Mouse (Mus musculus) olfactory bulb, adult 2 months (tissue): Measurements from ENCODE around the gene Ascc1. TPM values are rescaled to one million over a fixed set of nuclear protein-coding genes. Genes with fewer than 3 reads are reported as not detected.

ENCODE experiments used
- H3K27ac ChIP-seq: fragments of 200-500 bp; 2 replicates; pipeline ENCODE4 v1.5.1; 2012; ENCODE audit warnings: low read depth, low read length; ENCODE audit not compliant: insufficient read depth
- H3K4me1 ChIP-seq: fragments of 200-500 bp; 2 replicates; pipeline ENCODE4 v1.6.1; 2012; ENCODE audit warnings: low read length; ENCODE audit not compliant: control insufficient read depth, insufficient read depth
- H3K4me3 ChIP-seq: fragments of 200-500 bp; 2 replicates; pipeline ENCODE4 v1.5.1; 2012; ENCODE audit warnings: mild to moderate bottlenecking, low read depth, low read length, moderate library complexity; ENCODE audit not compliant: insufficient read depth
- CTCF ChIP-seq: fragments of 200-500 bp; IDR thresholded peaks from 2 replicates; pipeline ENCODE4 v1.5.1; 2012; ENCODE audit warnings: low read depth, mild to moderate bottlenecking, low read length, moderate library complexity; ENCODE audit not compliant: insufficient read depth
- POLR2A ChIP-seq: fragments of 200-500 bp; IDR thresholded peaks from 2 replicates; pipeline ENCODE4 v1.6.1; 2012; ENCODE audit warnings: mild to moderate bottlenecking, low read depth, low read length, moderate library complexity; ENCODE audit not compliant: insufficient read depth
- WGBS: fragments of 180-500 bp; shearing (Covaris S2); methylation state at CpG from one replicate; pipeline ENCODE4 v1.1.7; 2018; 5-methylcytosine and 5-hydroxymethylcytosine counted together
- polyA plus RNA-seq: library from polyadenylated mRNA; stranded (reverse); fragments of >200 nt; gene quantifications from 2 replicates; pipeline ENCODE4 v1.2.4, GENCODE M21; 2012; ENCODE audit warnings: low replicate concordance; ENCODE audit not compliant: missing spikeins, insufficient read depth, insufficient read length

Gene Ascc1
- not detected in 2 replicates for polyA plus RNA-seq

DNA sequence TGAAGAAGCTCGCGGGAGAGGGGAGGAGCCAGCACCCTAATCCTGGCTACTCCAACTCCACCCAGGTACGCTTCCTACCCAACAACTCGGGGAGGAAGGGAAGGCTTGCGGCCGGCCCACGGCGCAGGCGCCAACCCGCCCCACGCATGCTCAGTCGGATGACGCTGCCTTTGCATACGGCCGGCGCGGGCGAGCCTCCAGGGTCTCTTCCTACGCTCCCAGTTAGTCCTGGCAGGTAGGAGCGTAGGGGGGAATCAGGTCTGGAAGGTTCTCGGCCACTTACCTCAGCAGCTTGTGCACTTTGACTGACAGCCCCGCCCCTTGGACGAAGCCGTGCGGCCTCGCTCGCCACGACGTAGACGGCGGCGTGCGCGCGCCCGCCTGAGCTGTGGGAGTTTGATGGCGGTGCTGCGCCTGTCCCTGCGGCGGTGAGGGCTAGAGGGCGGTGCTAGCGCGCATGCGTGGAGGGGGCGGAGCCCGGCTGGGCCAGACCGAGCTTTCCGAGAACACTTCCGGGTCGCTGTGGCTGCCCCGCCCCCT is at the start of gene Ascc1, which contains the start of gene Anapc16:
Gene Ascc1 (plus strand): TSS at position 133 of the 540 bp plus-strand sequence.
Gene Anapc16 (minus strand): TSS at position 463 of the 540 bp plus-strand sequence.
- peak within 1 kb of the TSS; percentile 91 for H3K4me3 ChIP-seq
- H3K27ac ChIP-seq: peak within 1 kb of the TSS; percentile 100
- WGBS: 1% methylated on average over 51 of the region's 51 CpGs
- H3K4me1 ChIP-seq: peaks cover 13% of the 10 kb centered on the region
- peak; percentile 81 for TF ChIP-seq POLR2A
- TF ChIP-seq CTCF: 0 out of 2 replicates have a peak, but pooled peaks have one; percentile 12

DNA sequence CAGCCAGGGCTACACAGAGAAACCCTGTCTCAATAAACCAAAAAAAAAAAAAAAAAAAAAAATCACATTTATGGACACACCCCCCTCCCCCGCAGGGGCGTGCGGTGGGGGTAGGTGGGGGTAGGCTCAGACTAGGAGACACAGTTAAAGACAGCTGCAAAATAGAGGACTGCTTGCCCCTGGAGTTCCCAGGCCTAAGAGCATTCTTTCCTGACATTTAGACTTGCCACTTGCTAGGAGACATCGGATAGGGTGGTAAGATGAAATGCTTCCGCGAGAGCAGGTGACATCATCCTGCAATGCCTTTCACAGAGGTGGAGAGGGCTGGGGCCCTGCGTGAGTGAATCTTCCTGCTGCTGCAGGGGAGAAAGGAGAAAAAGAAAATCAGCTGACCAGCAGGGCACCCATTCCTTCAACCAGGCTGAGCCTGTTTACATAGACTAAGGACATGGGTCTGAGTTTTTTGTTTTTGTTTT is 49.0 kb upstream of the Ascc1 start:
- WGBS: 37% methylated on average over 7 of the region's 7 CpGs
- peaks cover 33% of the 10 kb centered on the region for H3K4me1 ChIP-seq
- TF ChIP-seq POLR2A (no peak), CTCF (no peak)
- H3K27ac ChIP-seq: 0 out of 2 replicates have a peak overlapping the region, but pooled peaks have one; percentile 12
- H3K4me3 ChIP-seq: no peak overlapping the region

DNA sequence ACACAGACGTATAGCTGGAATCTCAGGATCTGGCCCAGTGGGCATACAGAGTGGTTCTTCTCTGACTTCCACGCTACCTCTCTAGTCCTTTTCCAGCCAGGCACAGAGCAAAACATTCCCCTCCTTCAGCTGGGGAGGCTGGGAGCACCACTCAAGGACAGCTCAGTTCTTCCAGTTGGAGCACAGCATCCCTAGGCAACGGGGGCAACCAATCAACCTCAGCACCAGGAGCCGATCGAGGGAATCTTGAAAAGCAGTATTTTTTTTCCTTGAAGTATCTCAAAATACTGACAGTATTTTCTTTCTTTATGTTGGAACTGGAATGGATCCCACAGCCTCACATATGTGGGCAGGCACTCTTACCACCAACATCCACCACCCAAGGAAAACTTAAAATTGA is 45.9 kb upstream of the Ascc1 start:
- TF ChIP-seq POLR2A (no peak), CTCF (no peak)
- H3K4me1 ChIP-seq: peaks cover 32% of the 10 kb centered on the region
- 33% methylated on average over 5 of the region's 5 CpGs for WGBS
- peak overlapping the region; percentile 81 for H3K27ac ChIP-seq
- H3K4me3 ChIP-seq: no peak overlapping the region

DNA sequence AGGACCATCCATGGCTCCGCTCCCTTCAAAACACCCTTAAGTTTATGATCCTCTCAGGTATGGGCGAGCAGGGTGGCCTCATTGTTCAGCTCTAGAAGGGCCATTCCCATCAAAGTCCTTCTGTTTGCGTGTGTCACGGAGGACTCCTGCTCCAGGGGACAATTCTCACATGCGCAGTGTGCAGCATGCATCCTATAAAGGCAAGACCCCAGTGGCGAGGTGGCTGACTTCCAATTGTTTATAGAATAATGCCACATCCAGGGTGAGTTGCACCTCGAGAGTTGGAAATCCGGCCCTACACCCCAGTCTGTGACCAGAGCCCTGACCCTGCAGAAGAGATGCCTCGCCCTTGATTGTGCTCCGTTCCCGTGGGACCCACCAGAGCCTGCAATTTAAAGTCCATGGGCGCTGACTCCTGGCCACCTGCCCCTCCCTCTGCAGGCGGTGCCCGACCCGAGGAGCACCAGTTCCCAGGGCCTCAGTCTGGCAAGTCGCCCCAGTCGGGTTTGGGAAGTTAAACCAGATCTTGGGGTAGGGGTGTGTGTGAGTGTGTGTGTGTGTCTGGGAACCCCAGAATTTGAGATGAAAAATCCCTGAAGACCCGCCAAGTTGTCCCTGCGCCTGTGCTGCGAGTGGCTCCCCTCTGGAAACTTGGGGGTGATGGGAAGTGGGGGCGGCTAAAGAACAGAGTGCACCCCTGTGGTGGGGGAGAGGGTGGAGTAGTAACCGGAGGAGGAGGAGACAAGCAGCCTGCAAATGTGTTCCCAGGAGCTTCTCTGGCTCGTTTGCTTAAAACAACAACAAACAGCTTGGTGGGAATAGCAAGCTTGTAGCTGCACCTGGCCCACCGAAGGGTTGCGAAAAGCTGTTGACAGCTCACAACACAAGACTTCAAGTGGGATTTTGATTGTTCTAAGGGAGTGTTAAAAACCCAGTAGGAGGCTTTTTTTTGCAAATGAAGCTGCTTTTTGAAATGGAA is 45.1 kb upstream of the Ascc1 start:
- H3K4me3 ChIP-seq: 0 out of 2 replicates have a peak overlapping the region, but pooled peaks have one; percentile 4

DNA sequence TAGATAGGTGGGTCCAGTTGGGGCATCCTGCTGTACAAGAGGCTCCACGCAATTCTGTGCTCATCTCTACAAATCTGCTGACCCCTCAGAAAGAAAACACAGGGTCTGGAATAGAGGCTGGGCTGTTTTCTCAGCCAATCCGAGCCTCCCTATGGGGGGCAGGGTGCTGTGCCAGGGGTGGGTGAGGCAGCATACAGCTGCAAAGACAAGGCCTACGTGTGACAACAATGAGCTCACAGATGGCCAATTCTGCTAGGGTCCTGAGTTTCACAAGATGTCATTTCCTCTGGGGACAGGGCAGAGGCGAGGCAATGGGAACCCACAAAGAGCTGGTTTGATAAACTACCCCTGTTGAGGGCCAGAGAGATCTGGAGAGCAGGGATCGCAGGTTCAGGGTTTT is 44.1 kb upstream of the Ascc1 start:
- H3K27ac ChIP-seq: peak overlapping the region; percentile 81
- peaks cover 27% of the 10 kb centered on the region for H3K4me1 ChIP-seq
- 26% methylated on average over 5 of the region's 5 CpGs for WGBS
- TF ChIP-seq CTCF (no peak), POLR2A (no peak)
- no peak overlapping the region for H3K4me3 ChIP-seq

More for the DNA sequence above, 45.1 kb upstream of the Ascc1 start:
- 23% methylated on average over 25 of the region's 25 CpGs for WGBS
- TF ChIP-seq POLR2A (no peak), CTCF (no peak)
- Histone ChIP-seq H3K27ac (peak overlapping the region; percentile 81), H3K4me1 (peaks cover 32% of the 10 kb centered on the region)

DNA sequence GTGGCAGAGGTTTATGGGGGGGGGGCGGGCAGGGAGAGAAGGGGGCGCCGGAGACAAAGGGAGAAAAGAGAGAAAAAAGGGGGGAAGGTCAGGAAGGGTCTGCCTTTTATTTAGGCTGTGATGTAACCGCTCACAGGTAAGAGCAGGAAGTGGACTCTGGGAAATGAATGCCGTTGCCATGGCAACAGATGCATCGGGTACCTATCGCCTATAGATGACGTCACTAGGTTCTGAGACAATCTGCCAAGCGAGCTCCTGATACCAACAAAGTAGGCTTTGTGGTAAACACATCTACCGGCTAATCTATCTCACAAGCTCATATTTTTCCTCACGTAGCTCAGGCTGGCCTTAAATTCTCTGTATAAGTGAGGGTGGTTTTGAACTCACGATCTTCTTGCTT is 43.1 kb upstream of the Ascc1 start:
- H3K4me1 ChIP-seq: peaks cover 29% of the 10 kb centered on the region
- no peak overlapping the region for H3K27ac ChIP-seq
- WGBS: 68% methylated on average over 11 of the region's 12 CpGs
- no peak overlapping the region for H3K4me3 ChIP-seq
- no peak for TF ChIP-seq POLR2A
- TF ChIP-seq CTCF: no peak

DNA sequence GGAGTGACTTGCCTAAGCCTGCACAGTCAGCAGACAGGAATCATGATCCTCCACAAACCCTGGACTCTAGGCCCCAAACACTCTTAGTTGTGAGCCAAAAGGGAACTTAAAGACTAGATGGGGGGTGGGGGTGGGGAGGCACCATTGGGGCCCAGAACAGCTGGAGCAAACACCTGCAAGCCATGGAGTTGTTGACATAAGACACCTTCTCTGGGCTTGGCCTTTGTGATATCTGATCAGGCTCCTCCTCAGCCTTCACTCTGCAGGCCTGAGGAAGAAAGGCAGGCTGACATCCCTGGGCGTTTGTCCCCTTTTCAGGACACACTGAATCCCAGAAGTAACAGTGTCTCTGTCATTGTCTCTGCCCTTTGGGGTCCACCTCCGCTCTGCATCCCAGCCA is 39.0 kb upstream of the Ascc1 start:
- WGBS: 81% methylated on average over 2 of the region's 2 CpGs
- H3K27ac ChIP-seq: no peak overlapping the region
- peaks cover 21% of the 10 kb centered on the region for H3K4me1 ChIP-seq
- TF ChIP-seq CTCF (no peak), POLR2A (no peak)
- no peak overlapping the region for H3K4me3 ChIP-seq

DNA sequence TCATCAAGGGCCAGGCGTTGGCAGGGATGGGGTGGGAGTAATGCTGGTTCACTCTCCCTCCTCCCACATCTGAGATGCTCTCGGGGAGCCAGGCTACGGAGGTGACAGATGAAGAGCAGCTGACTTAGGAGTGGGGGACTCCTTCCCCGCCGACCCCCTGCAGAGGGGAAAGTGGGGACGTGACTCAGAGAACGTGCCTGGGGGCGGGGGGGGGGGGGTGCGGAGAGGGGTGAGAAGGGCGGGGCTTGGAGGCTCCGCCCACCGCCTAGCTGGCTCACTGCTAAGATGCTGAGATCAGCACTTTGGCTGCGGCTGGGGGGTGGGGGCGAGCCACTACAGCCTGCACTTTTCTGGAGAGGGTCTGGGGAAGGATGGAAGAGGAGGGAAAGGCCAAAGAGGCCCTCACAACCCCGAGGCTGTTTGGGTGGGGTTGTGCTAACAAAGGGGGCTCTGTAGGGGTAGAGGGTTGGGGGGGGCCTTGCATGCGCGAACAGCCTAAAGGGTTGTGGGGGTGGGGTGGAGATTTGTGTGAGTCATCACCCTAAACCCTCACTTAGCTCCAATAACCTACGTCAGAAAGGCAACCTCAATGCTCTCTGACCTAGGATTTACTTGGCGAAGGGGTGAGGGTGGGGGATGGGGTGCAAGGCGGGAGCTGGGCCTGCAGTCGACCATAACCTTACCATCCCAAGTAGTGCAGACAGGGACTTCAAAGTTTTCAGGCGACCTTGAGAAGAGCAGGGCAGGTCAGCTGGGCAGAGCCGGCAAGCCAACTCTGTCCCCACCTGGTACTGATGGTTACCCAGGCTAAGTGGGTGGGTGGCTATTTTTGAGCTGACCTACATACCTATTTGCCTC is 37.9 kb upstream of the Ascc1 start:
- WGBS: 8% methylated on average over 23 of the region's 23 CpGs
- Histone ChIP-seq H3K4me1 (peaks cover 16% of the 10 kb centered on the region), H3K4me3 (no peak overlapping the region), H3K27ac (0 out of 2 replicates have a peak overlapping the region, but pooled peaks have one; percentile 27)
- TF ChIP-seq CTCF (no peak), POLR2A (no peak)
